Mouse (Mus musculus): ENCODE results near the gene Ap2s1. TPM values are rescaled to one million over a fixed set of nuclear protein-coding genes. Genes with fewer than 3 reads are reported as not detected.
A peak's percentile ranks its signal among the peaks of the same experiment; 100 is the strongest.
"Not testable (repeated sequence)": the region's sequence is repeated elsewhere in the genome, so short reads cannot be mapped to it uniquely, and the experiment has no call there.

Gene Ap2s1
- polyA plus RNA-seq, 1 experiment from 2014 or later, result 431 TPM

GRCm38 (mm10) chr7:16722490-16722889, 15.7 kb upstream of the Ap2s1 start:
- not testable (repeated sequence) for H3K36me3 ChIP-seq; H3K27ac ChIP-seq (replicated peaks); H3K4me2 ChIP-seq; H3K4me1 ChIP-seq; H3K27me3 ChIP-seq (replicated peaks); ATAC-seq (ENCODE audit: low FRiP score); H3K9ac ChIP-seq (replicated peaks); H3K9me3 ChIP-seq (replicated peaks); H3K4me3 ChIP-seq (replicated peaks)
- WGBS, result 78% methylated on average over 3 of the region's 3 CpGs

GRCm38 (mm10) chr7:16728596-16729348, 9.4 kb upstream of the Ap2s1 start:
- ATAC-seq (ENCODE audit: low FRiP score), result peak; percentile 58; the same call in 1 of the 2 replicates
- H3K9ac ChIP-seq (replicated peaks), result 0 out of 2 replicates have a peak overlapping the region, but pooled peaks have one; percentile 28
- H3K4me3 ChIP-seq (replicated peaks), result peak overlapping the region; percentile 27
- H3K27me3 ChIP-seq (replicated peaks), result no peaks in the 10 kb centered on the region
- H3K4me2 ChIP-seq, result peak overlapping the region; percentile 48
- H3K4me1 ChIP-seq, result peaks cover 15% of the 10 kb centered on the region
- no peaks in the 10 kb centered on the region for H3K9me3 ChIP-seq (replicated peaks)
- no peaks in the 10 kb centered on the region for H3K36me3 ChIP-seq
- no peak overlapping the region for H3K27ac ChIP-seq (replicated peaks)
- 27% methylated on average over 14 of the region's 14 CpGs for WGBS

- Histone ChIP-seq H3K27ac (replicated peaks) (0 out of 2 replicates have a peak overlapping the region, but pooled peaks have one; percentile 23), H3K4me3 (replicated peaks) (peak overlapping the region; percentile 27; the same call in 1 of the 2 replicates), H3K4me1 (peaks cover 15% of the 10 kb centered on the region), H3K4me2 (peak overlapping the region; percentile 48)
- H3K9me3 ChIP-seq (replicated peaks); H3K36me3 ChIP-seq; H3K9ac ChIP-seq (replicated peaks); H3K27me3 ChIP-seq (replicated peaks): not testable (repeated sequence)
- 8% methylated on average over 7 of the region's 7 CpGs for WGBS
- ATAC-seq (ENCODE audit: low FRiP score), result peak; percentile 3; the same call in 1 of the 2 replicates
Observed at GRCm38 (mm10) chr7:16729563-16729962, 8.6 kb upstream of the Ap2s1 start.

GRCm38 (mm10) chr7:16730791-16731190, 7.4 kb upstream of the Ap2s1 start:
- Histone ChIP-seq H3K4me1 (peaks cover 15% of the 10 kb centered on the region), H3K27ac (replicated peaks) (no peak overlapping the region), H3K9ac (replicated peaks) (no peak overlapping the region), H3K36me3 (no peaks in the 10 kb centered on the region), H3K4me3 (replicated peaks) (no peak overlapping the region), H3K27me3 (replicated peaks) (no peaks in the 10 kb centered on the region), H3K9me3 (replicated peaks) (no peaks in the 10 kb centered on the region), H3K4me2 (no peak overlapping the region)
- 94% methylated on average over 5 of the region's 6 CpGs for WGBS
- ATAC-seq (ENCODE audit: low FRiP score), result no peak

- ATAC-seq (ENCODE audit: low FRiP score), result no peak
- Histone ChIP-seq H3K4me3 (replicated peaks) (no peak overlapping the region), H3K36me3 (no peaks in the 10 kb centered on the region), H3K4me2 (no peak overlapping the region), H3K27ac (replicated peaks) (0 out of 2 replicates have a peak overlapping the region, but pooled peaks have one; percentile 23), H3K9ac (replicated peaks) (no peak overlapping the region), H3K27me3 (replicated peaks) (no peaks in the 10 kb centered on the region), H3K4me1 (peaks cover 15% of the 10 kb centered on the region), H3K9me3 (replicated peaks) (no peaks in the 10 kb centered on the region)
- WGBS, result 26% methylated on average over 7 of the region's 7 CpGs
Observed at GRCm38 (mm10) chr7:16731893-16732422, 6.3 kb upstream of the Ap2s1 start.

GRCm38 (mm10) chr7:16737606-16738072, 571 bp upstream of the Ap2s1 start:
- H3K9ac ChIP-seq (replicated peaks), result no peak overlapping the region; the same call in 1 of the 2 replicates
- H3K9me3 ChIP-seq (replicated peaks), result no peaks in the 10 kb centered on the region
- H3K4me2 ChIP-seq, result peak overlapping the region; percentile 94
- H3K4me1 ChIP-seq, result peaks cover 20% of the 10 kb centered on the region
- H3K27me3 ChIP-seq (replicated peaks), result no peaks in the 10 kb centered on the region
- 0 out of 2 replicates have a peak, but pooled peaks cover 3% of the 10 kb centered on the region for H3K36me3 ChIP-seq
- peak; percentile 19 for ATAC-seq (ENCODE audit: low FRiP score)
- WGBS, result 41% methylated on average over 10 of the region's 10 CpGs
- no peak overlapping the region for H3K27ac ChIP-seq (replicated peaks)
- H3K4me3 ChIP-seq (replicated peaks), result peak overlapping the region; percentile 92

- Histone ChIP-seq H3K27ac (replicated peaks) (peak overlapping the region; percentile 71; the same call in 1 of the 2 replicates), H3K9ac (replicated peaks) (peak overlapping the region; percentile 83), H3K4me2 (peak overlapping the region; percentile 94), H3K4me3 (replicated peaks) (peak overlapping the region; percentile 92), H3K36me3 (peaks cover 15% of the 10 kb centered on the region), H3K4me1 (peaks cover 20% of the 10 kb centered on the region), H3K9me3 (replicated peaks) (no peaks in the 10 kb centered on the region), H3K27me3 (replicated peaks) (no peaks in the 10 kb centered on the region)
- no peak for ATAC-seq (ENCODE audit: low FRiP score)
- WGBS, result 63% methylated on average over 10 of the region's 10 CpGs
Observed at GRCm38 (mm10) chr7:16739056-16739604, 920 bp downstream of the Ap2s1 start.

- Histone ChIP-seq H3K4me1 (no peaks in the 10 kb centered on the region), H3K36me3 (peaks cover 59% of the 10 kb centered on the region), H3K27me3 (replicated peaks) (no peaks in the 10 kb centered on the region), H3K9ac (replicated peaks) (no peak overlapping the region), H3K9me3 (replicated peaks) (no peaks in the 10 kb centered on the region), H3K27ac (replicated peaks) (no peak overlapping the region), H3K4me2 (no peak overlapping the region), H3K4me3 (replicated peaks) (no peak overlapping the region)
- no peak for ATAC-seq (ENCODE audit: low FRiP score)
- WGBS, result 91% methylated on average over 4 of the region's 4 CpGs
Observed at GRCm38 (mm10) chr7:16745373-16745772, 7.2 kb downstream of the Ap2s1 start.

GRCm38 (mm10) chr7:16746093-16746492, 7.9 kb downstream of the Ap2s1 start:
- peak; percentile 30; the same call in 1 of the 2 replicates for ATAC-seq (ENCODE audit: low FRiP score)
- no peaks in the 10 kb centered on the region for H3K9me3 ChIP-seq (replicated peaks)
- no peak overlapping the region for H3K4me2 ChIP-seq
- 58% methylated on average over 3 of the region's 3 CpGs for WGBS
- no peak overlapping the region for H3K4me3 ChIP-seq (replicated peaks)
- H3K4me1 ChIP-seq, result no peaks in the 10 kb centered on the region
- no peak overlapping the region for H3K9ac ChIP-seq (replicated peaks)
- no peaks in the 10 kb centered on the region for H3K27me3 ChIP-seq (replicated peaks)
- H3K27ac ChIP-seq (replicated peaks), result no peak overlapping the region
- peaks cover 59% of the 10 kb centered on the region for H3K36me3 ChIP-seq

- Histone ChIP-seq H3K4me1 (no peaks in the 10 kb centered on the region), H3K27me3 (replicated peaks) (no peaks in the 10 kb centered on the region), H3K4me3 (replicated peaks) (no peak overlapping the region), H3K36me3 (peaks cover 56% of the 10 kb centered on the region), H3K27ac (replicated peaks) (no peak overlapping the region), H3K9ac (replicated peaks) (no peak overlapping the region), H3K9me3 (replicated peaks) (no peaks in the 10 kb centered on the region), H3K4me2 (no peak overlapping the region)
- ATAC-seq (ENCODE audit: low FRiP score), result no peak
- WGBS, result 91% methylated on average over 6 of the region's 6 CpGs
Observed at GRCm38 (mm10) chr7:16747656-16748055, 9.4 kb downstream of the Ap2s1 start.

GRCm38 (mm10) chr7:16752016-16752415, 13.8 kb downstream of the Ap2s1 start:
- no peak overlapping the region for H3K27ac ChIP-seq (replicated peaks)
- WGBS, result 85% methylated on average over 12 of the region's 12 CpGs
- peaks cover 29% of the 10 kb centered on the region for H3K36me3 ChIP-seq
- no peak overlapping the region for H3K4me2 ChIP-seq
- no peak for ATAC-seq (ENCODE audit: low FRiP score)
- H3K9me3 ChIP-seq (replicated peaks), result no peaks in the 10 kb centered on the region
- H3K4me3 ChIP-seq (replicated peaks), result no peak overlapping the region
- H3K9ac ChIP-seq (replicated peaks), result no peak overlapping the region
- no peaks in the 10 kb centered on the region for H3K4me1 ChIP-seq
- no peaks in the 10 kb centered on the region for H3K27me3 ChIP-seq (replicated peaks)
